Mouse (Mus musculus) c-Kit-positive CD71-positive TER-119-positive erythroid progenitor cells, embryonic 14.5 days (primary cell): Measurements from ENCODE around the gene Sema4b.
A peak's percentile ranks its signal among the peaks of the same experiment; 100 is the strongest.

ENCODE experiments used
- DNase-seq: peaks from one replicate; pipeline ENCODE4 v3.0.0-alpha.2; 2013; ENCODE audit warnings: low spot score

Gene Sema4b

DNA sequence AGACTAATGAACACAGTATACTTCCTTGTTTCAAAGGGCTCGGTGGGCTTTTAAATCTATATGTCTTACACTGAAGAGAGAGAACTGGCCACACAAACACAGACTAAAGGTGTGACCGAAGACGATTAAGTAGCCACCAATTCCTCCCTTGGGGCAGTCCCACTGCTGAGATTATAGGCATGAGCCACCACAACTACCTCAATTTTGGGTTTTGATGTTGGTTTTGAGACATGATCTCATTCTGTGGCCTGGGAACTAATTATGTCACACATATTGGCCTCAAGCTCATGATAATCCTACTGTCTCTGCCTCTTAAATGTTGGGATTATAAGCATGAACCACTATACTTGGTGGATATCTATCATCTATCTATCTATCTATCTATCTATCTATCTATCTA is 9.2 kb upstream of the Sema4b start:
- no peak for DNase-seq

GRCm38 (mm10) chr7:80178037-80178729 is 8.5 kb upstream of the Sema4b start:
- DNase-seq, result no peak

DNA sequence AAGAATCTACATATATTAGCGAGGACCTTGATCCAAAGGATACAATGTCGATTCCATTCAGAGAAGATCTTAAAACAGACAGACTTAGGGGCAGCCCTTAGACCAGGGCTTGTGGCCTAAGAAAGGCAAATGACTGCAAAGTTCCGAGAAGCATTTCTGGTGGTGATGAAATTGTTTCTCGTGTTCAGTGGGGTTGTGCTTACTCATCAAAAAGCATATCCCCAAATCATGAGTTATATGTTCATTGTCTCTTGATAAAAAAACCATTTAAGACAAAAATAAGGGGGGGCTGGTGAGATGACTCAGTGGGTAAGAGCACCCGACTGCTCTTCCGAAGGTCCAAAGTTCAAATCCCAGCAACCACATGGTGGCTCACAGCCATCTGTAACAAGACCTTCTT is 7.3 kb upstream of the Sema4b start:
- DNase-seq, result no peak

GRCm38 (mm10) chr7:80179790-80180189 is 6.9 kb upstream of the Sema4b start:
- no peak for DNase-seq

- DNase-seq, result no peak
Measured at GRCm38 (mm10) chr7:80180202-80180601, 6.4 kb upstream of the Sema4b start.

GRCm38 (mm10) chr7:80181078-80181477 is 5.6 kb upstream of the Sema4b start:
- DNase-seq, result no peak

DNA sequence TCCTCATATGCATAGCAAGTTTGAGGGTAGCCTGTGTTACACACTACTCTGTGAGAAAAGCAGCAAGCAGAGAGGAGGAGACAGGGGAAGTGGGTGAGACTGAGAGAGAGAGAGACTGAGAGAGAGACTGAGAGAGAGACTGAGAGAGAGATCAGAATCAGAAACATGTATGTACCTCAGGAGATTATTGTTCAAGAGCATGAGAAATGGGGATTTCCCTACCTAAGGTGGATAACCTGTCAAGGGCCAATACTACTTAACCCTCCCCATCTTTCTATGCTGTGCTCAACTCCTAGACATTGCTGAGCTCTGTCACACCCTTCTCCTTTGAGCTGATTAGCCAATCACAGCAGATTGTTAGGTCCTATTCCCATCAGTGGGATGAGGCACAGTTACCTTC is 4.5 kb upstream of the Sema4b start:
- no peak for DNase-seq

DNA sequence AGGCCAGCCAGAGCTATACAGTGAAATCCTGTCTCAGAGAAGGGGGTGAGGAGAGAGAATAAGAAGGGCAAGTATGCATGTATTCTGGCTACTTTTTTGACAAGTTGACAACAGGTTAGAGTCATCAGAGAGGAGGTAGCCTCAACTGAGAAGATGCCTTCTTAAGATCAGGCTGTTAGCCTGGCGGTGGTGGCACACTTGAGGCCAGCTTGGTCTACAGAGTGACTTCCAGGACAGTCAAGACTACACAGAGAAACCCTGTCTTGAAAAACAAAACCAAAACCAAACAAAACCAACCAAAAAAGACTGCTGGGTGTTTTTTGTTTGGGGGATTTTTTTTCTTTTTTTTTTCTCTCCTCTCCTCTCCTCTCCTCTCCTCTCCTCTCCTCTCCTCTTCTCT is 3.2 kb upstream of the Sema4b start:
- no peak for DNase-seq

DNA sequence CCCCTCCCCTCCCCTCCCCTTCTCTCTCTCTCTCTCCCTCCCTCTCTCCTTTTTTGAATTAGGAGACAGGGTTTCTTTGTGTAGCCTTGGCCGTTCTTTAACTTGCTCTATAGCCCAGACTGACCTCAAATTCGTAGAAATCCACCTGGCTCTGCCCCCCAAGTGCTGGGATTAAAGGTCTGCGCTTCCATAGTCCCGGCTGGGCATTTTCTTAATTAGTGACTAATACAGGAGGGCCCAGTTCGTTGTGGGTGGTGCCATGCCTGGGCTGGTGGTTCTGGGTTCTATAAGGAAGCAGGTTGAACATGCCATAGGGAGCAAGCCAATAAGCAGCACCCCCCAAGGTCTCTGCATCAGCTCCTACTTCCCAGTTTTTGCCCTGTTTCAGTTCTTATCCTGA is 2.7 kb upstream of the Sema4b start:
- DNase-seq, result no peak

DNA sequence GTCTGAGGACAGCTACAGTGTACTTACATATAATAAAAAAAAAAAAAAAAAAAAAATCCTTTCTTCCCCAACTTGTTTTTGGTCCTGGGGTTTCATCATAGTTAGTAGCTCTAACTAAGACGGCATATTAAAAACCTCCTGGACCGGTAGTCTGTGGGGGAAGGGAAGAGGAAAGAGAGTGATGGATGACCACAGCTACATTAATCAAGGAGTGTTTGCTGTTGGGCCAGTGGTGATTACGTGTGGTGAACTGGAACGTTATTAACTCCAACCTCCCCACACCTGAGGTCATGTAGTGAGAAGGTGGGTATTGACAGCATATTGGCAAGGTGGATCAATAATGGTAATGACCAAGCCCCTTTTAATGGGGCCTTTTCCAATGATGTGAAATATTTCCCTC is 2.1 kb upstream of the Sema4b start:
- DNase-seq, result no peak

GRCm38 (mm10) chr7:80184968-80185367 is 1.7 kb upstream of the Sema4b start:
- DNase-seq, result no peak

- DNase-seq, result peak; percentile 82
Measured at GRCm38 (mm10) chr7:80186021-80186420, 620 bp upstream of the Sema4b start.

DNA sequence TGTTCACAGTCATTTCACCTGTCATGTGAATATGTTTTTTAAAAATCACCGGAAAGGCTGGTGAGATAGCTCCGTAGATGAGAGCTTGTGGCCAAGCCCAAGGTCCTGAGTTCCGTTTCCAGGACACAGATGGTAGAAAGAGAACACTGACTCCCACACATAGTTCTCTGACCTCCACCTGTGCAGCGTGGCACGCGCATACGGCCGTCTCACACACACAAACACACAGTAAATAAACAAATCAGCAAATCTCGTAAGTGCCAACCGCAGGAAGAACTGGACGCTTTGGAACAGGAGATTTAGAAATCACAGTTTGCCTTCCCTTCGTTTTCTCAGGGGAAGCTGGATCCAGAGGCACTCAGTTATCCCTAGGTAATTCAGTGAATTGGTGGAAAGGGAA is 860 bp downstream of the Sema4b start:
- no peak for DNase-seq

DNA sequence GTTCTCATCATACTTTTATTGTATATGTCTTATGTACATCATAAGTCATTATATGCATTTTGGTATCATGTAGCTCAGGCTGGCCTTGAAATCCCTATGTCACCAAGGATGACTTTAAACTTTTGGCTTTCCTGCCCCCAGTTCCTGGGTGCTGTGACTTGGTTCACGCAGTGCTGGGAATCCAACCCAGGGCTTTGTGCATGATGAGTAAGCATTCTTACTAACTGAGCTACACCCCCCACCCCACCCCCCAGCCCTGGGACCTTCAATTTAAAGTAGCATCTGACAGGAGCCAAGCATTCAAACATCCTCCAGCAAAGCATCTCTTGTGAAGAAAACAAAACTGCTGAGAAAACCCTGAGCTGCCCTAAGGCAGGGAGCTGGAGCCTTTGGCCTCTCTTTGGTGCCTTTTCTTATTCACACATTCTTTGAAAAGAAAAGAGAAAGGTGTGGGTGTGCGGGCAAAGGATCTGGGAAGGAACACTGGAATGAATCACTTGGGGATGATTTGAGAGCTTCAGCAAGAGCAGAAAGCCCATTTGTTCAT is 2.0 kb downstream of the Sema4b start:
- DNase-seq, result no peak

GRCm38 (mm10) chr7:80189147-80189933 is 2.7 kb downstream of the Sema4b start:
- DNase-seq, result no peak

- DNase-seq, result no peak
Measured at GRCm38 (mm10) chr7:80191455-80191854, 4.8 kb downstream of the Sema4b start.

DNA sequence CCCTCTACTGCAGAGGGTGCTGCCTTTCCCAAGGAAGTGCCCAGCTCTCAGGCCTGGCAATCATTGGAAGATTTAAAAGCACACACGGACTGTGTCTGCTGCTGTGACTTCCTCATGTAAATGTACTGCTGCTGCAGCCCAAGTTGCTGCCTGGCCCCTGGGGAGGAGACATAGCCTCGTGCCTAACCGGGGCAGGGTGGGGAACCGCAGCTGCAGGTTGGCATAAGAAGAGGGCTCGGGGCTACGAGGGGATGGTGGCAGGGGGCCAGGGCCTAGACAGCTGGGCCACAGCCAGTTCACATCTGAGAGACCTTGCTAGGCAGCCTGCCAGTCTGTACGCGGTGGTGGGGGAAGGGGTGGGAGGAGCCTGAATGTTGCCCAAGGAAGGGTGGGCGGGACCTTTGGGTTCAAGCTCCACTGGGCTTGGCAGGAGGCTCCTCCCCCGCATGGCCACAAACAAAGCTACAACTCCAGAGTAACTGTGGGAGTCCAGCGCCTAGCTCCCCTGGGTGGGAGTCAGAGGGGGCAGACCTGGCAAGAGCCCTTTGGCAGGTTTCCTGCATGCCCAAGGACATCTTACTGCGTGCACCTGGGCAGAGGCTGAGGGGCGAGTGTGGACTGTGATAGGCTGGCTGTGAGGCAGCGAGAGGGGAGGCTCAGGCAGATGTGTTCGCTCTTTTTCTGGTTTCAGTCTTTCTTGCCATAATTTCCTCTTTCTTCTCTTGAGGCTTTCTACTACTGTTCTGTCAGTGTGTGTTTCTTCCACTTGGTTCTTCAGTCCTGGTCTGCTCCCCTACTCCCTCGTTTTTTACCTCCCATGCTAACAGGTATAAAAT is 5.8 kb downstream of the Sema4b start:
- DNase-seq, result peak; percentile 86

DNA sequence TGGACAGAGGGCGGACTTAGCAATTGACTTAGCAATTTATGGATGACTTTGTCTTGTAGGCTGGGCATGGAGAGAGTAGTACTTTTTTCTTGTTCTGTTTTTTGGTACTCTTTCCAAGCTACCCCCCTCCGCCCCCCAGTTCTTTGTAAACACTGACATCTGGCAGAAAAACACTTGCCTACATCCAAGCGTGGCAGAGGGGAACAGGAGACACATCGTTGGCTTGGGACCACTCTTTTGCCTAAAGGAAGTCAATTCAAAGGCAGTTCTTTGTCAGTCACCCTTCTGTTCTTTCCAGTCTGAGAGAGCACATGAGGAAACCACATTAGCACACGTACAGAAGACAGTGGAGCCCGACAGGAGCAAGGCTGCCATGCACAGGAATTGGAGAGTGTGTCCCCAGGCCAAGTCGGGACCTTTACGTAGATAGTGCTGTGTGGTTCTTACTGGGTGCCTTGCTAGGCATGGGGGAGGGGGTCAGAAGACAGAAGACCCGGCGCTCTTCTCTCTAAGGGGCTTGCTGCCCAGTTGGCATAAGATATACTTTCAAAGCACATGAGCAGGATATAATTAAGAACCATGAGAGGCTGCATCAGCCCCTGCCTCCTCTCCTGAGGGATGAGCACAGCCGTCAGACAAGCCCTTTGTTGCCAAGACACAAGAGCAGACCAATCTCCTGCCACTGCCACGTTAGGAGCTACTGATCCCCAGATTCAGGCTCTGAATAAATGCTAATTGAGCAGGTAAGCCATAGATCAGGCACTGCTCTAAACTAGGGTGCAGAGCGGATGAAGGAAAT is 7.5 kb downstream of the Sema4b start:
- no peak for DNase-seq

- no peak for DNase-seq
Measured at GRCm38 (mm10) chr7:80195146-80195545, 8.5 kb downstream of the Sema4b start.

DNA sequence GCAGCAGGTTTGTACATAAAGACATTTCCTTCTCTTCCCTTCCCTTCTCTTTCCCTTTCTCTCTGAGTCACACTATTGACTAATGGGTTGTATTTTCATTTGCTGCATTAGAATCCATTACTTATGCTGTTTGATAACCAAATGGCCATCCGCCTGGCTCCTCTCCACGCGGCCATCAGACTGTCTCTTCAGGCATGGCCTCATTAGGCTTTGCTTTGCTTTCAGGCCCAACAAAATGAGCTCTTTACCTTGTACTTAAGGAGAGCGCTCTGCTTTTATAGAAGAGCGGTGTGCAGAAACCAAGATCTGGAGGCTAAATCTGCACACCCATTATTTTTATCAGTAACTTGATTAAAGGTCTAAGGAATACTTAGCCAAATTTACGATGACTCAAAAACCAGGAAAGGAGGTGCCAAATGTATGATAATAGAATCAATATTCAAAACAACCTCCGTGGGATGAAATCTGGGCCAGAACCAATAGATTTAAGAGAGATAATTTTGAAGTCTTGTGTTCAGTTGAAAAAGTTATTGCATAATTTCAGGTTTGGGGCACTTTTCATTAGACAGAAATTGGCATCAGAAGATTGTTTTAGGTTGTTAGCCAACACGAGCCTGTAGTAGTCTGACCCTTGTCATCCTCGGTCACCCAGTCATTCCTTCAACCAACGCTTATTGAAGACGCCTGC is 9.1 kb downstream of the Sema4b start:
- no peak for DNase-seq

DNA sequence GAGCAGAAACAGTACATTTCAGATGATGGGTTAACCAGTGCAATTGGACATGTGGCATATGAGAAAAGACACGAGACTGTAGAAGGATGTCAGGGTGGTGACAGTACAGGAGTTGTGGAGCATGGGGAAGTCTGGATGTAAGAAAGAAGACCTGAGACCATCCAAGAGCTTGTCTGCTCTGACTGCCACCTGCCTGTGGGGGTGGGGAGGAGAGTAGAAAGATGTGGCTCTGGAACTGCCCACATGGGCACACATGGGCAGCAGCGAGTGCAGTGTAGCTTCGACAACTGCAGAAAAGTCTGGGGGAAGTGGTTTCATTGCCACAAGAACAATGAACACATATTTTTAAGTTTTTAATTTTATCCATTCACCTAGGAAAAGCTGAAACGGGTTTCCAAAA is 10.7 kb downstream of the Sema4b start:
- DNase-seq, result no peak
